Mouse (Mus musculus) CH12.LX (cell line): ENCODE data around the gene Hinfp. TPM values are rescaled to one million over a fixed set of nuclear protein-coding genes. Genes with fewer than 3 reads are reported as not detected.

ENCODE experiments used
- DNase-seq: peaks from one replicate; pipeline ENCODE4 v3.0.0-alpha.2; 2013; ENCODE audit errors: extremely low read depth
- H3K27ac ChIP-seq: 2 replicates; pipeline ENCODE4 v1.5.1; 2012; ENCODE audit warnings: low read depth, mild to moderate bottlenecking, control low read depth, moderate library complexity; ENCODE audit not compliant: insufficient read depth
- H3K27me3 ChIP-seq: replicated peaks from 2 replicates; pipeline ENCODE3; 2012; ENCODE audit warnings: inconsistent platforms
- H3K36me3 ChIP-seq, 2 experiments: replicated peaks in 1 of 2; 2 replicates each; pipeline versions ENCODE3 to v1.6.1; 2012; ENCODE audit warnings: inconsistent platforms in 1 of 2, low read length in 1 of 2, mild to moderate bottlenecking in 1 of 2, mixed read lengths in 1 of 2, moderate library complexity in 1 of 2; ENCODE audit not compliant: control insufficient read depth in 1 of 2, insufficient read depth in 1 of 2
- H3K4me1 ChIP-seq, 2 experiments: 2 replicates each; pipeline ENCODE4 v1.6.1; 2012; ENCODE audit warnings: inconsistent platforms in 1 of 2, moderate library complexity in 1 of 2; ENCODE audit not compliant: insufficient read depth in 2 of 2, control insufficient read depth in 1 of 2
- H3K4me2 ChIP-seq: 2 replicates; pipeline ENCODE4 v1.6.1; 2012; ENCODE audit warnings: low read depth, mild to moderate bottlenecking, control low read depth; ENCODE audit not compliant: poor library complexity, insufficient read depth, severe bottlenecking
- H3K4me3 ChIP-seq, 3 experiments: fragments of 150-350 bp in 1 of 3; sonication (generic) in 1 of 3; replicated peaks in 1 of 3; 2 replicates each; pipeline versions ENCODE3 to v1.5.1; 2011 to 2012; ENCODE audit warnings: low read depth in 2 of 3, low read length in 2 of 3, mild to moderate bottlenecking in 2 of 3, moderate library complexity in 2 of 3, control low read depth in 1 of 3, improper control_type of control experiment in 1 of 3, inconsistent platforms in 1 of 3, mixed read lengths in 1 of 3; ENCODE audit not compliant: poor library complexity in 1 of 3
- H3K79me2 ChIP-seq: replicated peaks from 2 replicates; pipeline ENCODE4 v1.6.1; 2012; ENCODE audit warnings: mild to moderate bottlenecking, moderate library complexity; ENCODE audit not compliant: control insufficient read depth, poor library complexity, insufficient read depth, severe bottlenecking; ENCODE audit errors: extremely low read depth
- H3K9ac ChIP-seq: 2 replicates; pipeline ENCODE4 v1.6.1; 2012; ENCODE audit warnings: low read depth, mild to moderate bottlenecking, control low read depth, moderate library complexity; ENCODE audit not compliant: insufficient read depth
- H3K9me3 ChIP-seq: replicated peaks from 2 replicates; pipeline ENCODE3; 2012; ENCODE audit warnings: low read length, inconsistent platforms, mixed read lengths
- CHD1 ChIP-seq: IDR thresholded peaks from 2 replicates; pipeline ENCODE4 v1.6.1; 2012; ENCODE audit warnings: low read depth, low read length, improper control_type of control experiment, inconsistent platforms
- CTCF ChIP-seq, 2 experiments: IDR thresholded peaks in 1 of 2; conservative IDR thresholded peaks in 1 of 2; 2 replicates each; pipeline ENCODE4 v1.5.1; 2011 to 2012; ENCODE audit warnings: low read depth in 2 of 2, low read length in 2 of 2, improper control_type of control experiment in 1 of 2, inconsistent platforms in 1 of 2, mild to moderate bottlenecking in 1 of 2, moderate library complexity in 1 of 2
- ELF1 ChIP-seq: IDR thresholded peaks from 2 replicates; pipeline ENCODE4 v1.6.1; 2014; ENCODE audit warnings: low read depth, mild to moderate bottlenecking, inconsistent platforms, low read length, improper control_type of control experiment
- ETS1 ChIP-seq: conservative IDR thresholded peaks from 2 replicates; pipeline ENCODE4 v1.6.1; 2012; ENCODE audit warnings: low read depth, mild to moderate bottlenecking, inconsistent platforms, low read length, improper control_type of control experiment, moderate library complexity
- HCFC1 ChIP-seq: IDR thresholded peaks from 2 replicates; pipeline ENCODE4 v1.6.1; 2012; ENCODE audit warnings: low read depth, mild to moderate bottlenecking, inconsistent platforms, low read length, improper control_type of control experiment
- IRF4 ChIP-seq: IDR thresholded peaks from 2 replicates; pipeline ENCODE4 v1.6.1; 2014; ENCODE audit warnings: low read depth, mild to moderate bottlenecking, inconsistent platforms, low read length, improper control_type of control experiment
- JUND ChIP-seq: conservative IDR thresholded peaks from 2 replicates; pipeline ENCODE4 v1.6.1; 2011; ENCODE audit warnings: low read depth, low read length, improper control_type of control experiment
- KAT2A ChIP-seq: IDR thresholded peaks from 2 replicates; pipeline ENCODE4 v1.6.1; 2012; ENCODE audit warnings: low read length, improper control_type of control experiment, inconsistent platforms; ENCODE audit not compliant: insufficient replicate concordance
- MAX ChIP-seq: IDR thresholded peaks from 2 replicates; pipeline ENCODE4 v1.6.1; 2011; ENCODE audit warnings: low read length, improper control_type of control experiment
- MAZ ChIP-seq: IDR thresholded peaks from 2 replicates; pipeline ENCODE4 v1.6.1; 2012; ENCODE audit warnings: low read depth, mild to moderate bottlenecking, inconsistent platforms, low read length, improper control_type of control experiment, moderate library complexity
- MEF2A ChIP-seq: IDR thresholded peaks from 2 replicates; pipeline ENCODE4 v1.6.1; 2014; ENCODE audit warnings: low read depth, mild to moderate bottlenecking, inconsistent platforms, low read length, improper control_type of control experiment, borderline replicate concordance
- MYC ChIP-seq: IDR thresholded peaks from 2 replicates; pipeline ENCODE4 v1.6.1; 2011; ENCODE audit warnings: low read depth, mild to moderate bottlenecking, improper control_type of control experiment, low read length
- NELFE ChIP-seq: IDR thresholded peaks from 2 replicates; pipeline ENCODE4 v1.6.1; 2011; ENCODE audit warnings: low read depth, low read length, improper control_type of control experiment
- POLR2A ChIP-seq: IDR thresholded peaks from 2 replicates; pipeline ENCODE4 v1.6.1; 2011; ENCODE audit warnings: low read depth, mild to moderate bottlenecking, improper control_type of control experiment, low read length
- POLR2AphosphoS2 ChIP-seq: IDR thresholded peaks from 2 replicates; pipeline ENCODE4 v1.6.1; 2011; ENCODE audit warnings: low read depth, low read length, improper control_type of control experiment
- RCOR1 ChIP-seq: conservative IDR thresholded peaks from 2 replicates; pipeline ENCODE4 v1.6.1; 2012; ENCODE audit warnings: low read depth, mild to moderate bottlenecking, inconsistent platforms, low read length, improper control_type of control experiment
- TBP ChIP-seq: conservative IDR thresholded peaks from 2 replicates; pipeline ENCODE4 v1.6.1; 2011; ENCODE audit warnings: low read depth, low read length, improper control_type of control experiment
- UBTF ChIP-seq: IDR thresholded peaks from 2 replicates; pipeline ENCODE4 v1.6.1; 2012; ENCODE audit warnings: low read depth, mild to moderate bottlenecking, inconsistent platforms, low read length, improper control_type of control experiment, moderate library complexity
- USF1 ChIP-seq: IDR thresholded peaks from 2 replicates; pipeline ENCODE4 v1.6.1; 2014; ENCODE audit warnings: low read depth, mild to moderate bottlenecking, inconsistent platforms, low read length, improper control_type of control experiment
- ZKSCAN1 ChIP-seq: IDR thresholded peaks from 2 replicates; pipeline ENCODE4 v1.6.1; 2012; ENCODE audit warnings: low read depth, inconsistent platforms, low read length, improper control_type of control experiment, borderline replicate concordance
- dilution Hi-C: fragments of 300-500 bp; cut with MboI; formaldehyde crosslinking; loops from 2 replicates; pipeline ENCODE4 v1.14.3; 2020; ENCODE audit warnings: low sequenced_read_pairs; ENCODE audit not compliant: extremely low pct_unique_long_range_greater_than_20kb, extremely low pct_ligation_motif_present
- in situ Hi-C: fragments of 300-500 bp; cut with MboI; formaldehyde crosslinking; loops from 3 replicates; pipeline ENCODE4 v1.14.3; 2019; ENCODE audit warnings: low sequenced_read_pairs, low pct_ligation_motif_present, low pct_unique_long_range_greater_than_20kb, mixed read lengths
- polyA plus RNA-seq: library from polyadenylated mRNA; unstranded; fragments of >175 nt; gene quantifications from 2 replicates; pipeline ENCODE4 v1.2.1, GENCODE M21; 2012; ENCODE audit warnings: low read depth; ENCODE audit not compliant: insufficient read length
- total RNA-seq, 2 experiments: library from RNA; depleted of rRNA; stranded (reverse); fragments of 300-350 nt in 1 of 2; fragments of >200 nt in 1 of 2; gene quantifications; 2 replicates each; pipeline ENCODE4 v1.2.3; 2012 to 2014

Hinfp gene
- total and polyA plus RNA-seq, 3 experiments: 14.0 to 18.9 (median 16.6) TPM

- peak in 1 of 2 experiments; percentile 22; a peak in 2 of 4 replicates for TF ChIP-seq CTCF (conservative IDR thresholded peaks at IDR 0.05 in 1 of 2, IDR thresholded peaks at IDR 0.05 in 1 of 2; ENCODE audit: low read depth in 2 of 2, low read length in 2 of 2)
- no peak for TF ChIP-seq MYC
- no peak for TF ChIP-seq POLR2A
- no peak for TF ChIP-seq ZKSCAN1
- TF ChIP-seq CHD1: no peak
- no peak for TF ChIP-seq MAX
- TF ChIP-seq USF1: no peak
- Histone ChIP-seq H3K4me2 (no peak overlapping the region), H3K79me2 (no peaks in the 10 kb centered on the region), H3K27ac (no peak overlapping the region), H3K4me1 (peaks cover 0 to 12% of the 10 kb centered on the region in 2 experiments; a peak in 1 of 4 replicates), H3K9me3 (peaks cover 3% of the 10 kb centered on the region), H3K4me3 (no peak overlapping the region), H3K9ac (no peak overlapping the region), H3K36me3 (peaks cover 61 to 74% of the 10 kb centered on the region in 2 experiments), H3K27me3 (no peaks in the 10 kb centered on the region)
- no peak for DNase-seq
- in situ Hi-C loops: no loop called here
- dilution Hi-C loops: no loop called here
These were observed 43.1 kb upstream of the Hinfp start for GRCm38 (mm10) chr9:44348546-44348945.

- TF ChIP-seq NELFE: no peak
- TF ChIP-seq IRF4: no peak
- TF ChIP-seq HCFC1: no peak
- TF ChIP-seq UBTF: no peak
- TF ChIP-seq ELF1: no peak
- no peak for TF ChIP-seq JUND
- Histone ChIP-seq H3K27ac (no peak overlapping the region), H3K9ac (no peak overlapping the region), H3K4me2 (no peak overlapping the region), H3K36me3 (peaks cover 52 to 65% of the 10 kb centered on the region in 2 experiments), H3K79me2 (peaks cover 1% of the 10 kb centered on the region; the same call in 1 of the 2 replicates), H3K4me3 (no peak overlapping the region), H3K9me3 (peaks cover 3% of the 10 kb centered on the region), H3K27me3 (no peaks in the 10 kb centered on the region), H3K4me1 (peaks cover 0 to 19% of the 10 kb centered on the region in 2 experiments; a peak in 2 of 4 replicates)
- DNase-seq: no peak
- dilution Hi-C loops: no loop called here
- in situ Hi-C loops: no loop called here
These were observed 42.1 kb upstream of the Hinfp start for GRCm38 (mm10) chr9:44347621-44348020.

- Histone ChIP-seq H3K9ac (no peak overlapping the region), H3K4me2 (no peak overlapping the region), H3K4me3 (no peak overlapping the region), H3K4me1 (peaks cover 3 to 24% of the 10 kb centered on the region in 2 experiments; a peak in 2 of 4 replicates), H3K36me3 (peaks cover 47 to 63% of the 10 kb centered on the region in 2 experiments), H3K27me3 (no peaks in the 10 kb centered on the region), H3K27ac (no peak overlapping the region), H3K79me2 (peaks cover 5% of the 10 kb centered on the region), H3K9me3 (peaks cover 3% of the 10 kb centered on the region)
- no peak for DNase-seq
- dilution Hi-C loops (no loop called here), in situ Hi-C loops (no loop called here)
- no peak for TF ChIP-seq RCOR1
- TF ChIP-seq HCFC1: no peak
- TF ChIP-seq POLR2A: no peak
- no peak for TF ChIP-seq ELF1
- TF ChIP-seq TBP: no peak
- TF ChIP-seq MYC: no peak
- no peak for TF ChIP-seq POLR2AphosphoS2
- no peak for TF ChIP-seq MEF2A
- no peak for TF ChIP-seq IRF4
- TF ChIP-seq CHD1: no peak
- no peak for TF ChIP-seq KAT2A
- TF ChIP-seq ETS1: no peak
- no peak for TF ChIP-seq MAZ
These were observed 41.7 kb upstream of the Hinfp start for GRCm38 (mm10) chr9:44347166-44347565.
